Comparison of ENCODE assay signal across 18 mouse cellular contexts in the genomic region with DNA sequence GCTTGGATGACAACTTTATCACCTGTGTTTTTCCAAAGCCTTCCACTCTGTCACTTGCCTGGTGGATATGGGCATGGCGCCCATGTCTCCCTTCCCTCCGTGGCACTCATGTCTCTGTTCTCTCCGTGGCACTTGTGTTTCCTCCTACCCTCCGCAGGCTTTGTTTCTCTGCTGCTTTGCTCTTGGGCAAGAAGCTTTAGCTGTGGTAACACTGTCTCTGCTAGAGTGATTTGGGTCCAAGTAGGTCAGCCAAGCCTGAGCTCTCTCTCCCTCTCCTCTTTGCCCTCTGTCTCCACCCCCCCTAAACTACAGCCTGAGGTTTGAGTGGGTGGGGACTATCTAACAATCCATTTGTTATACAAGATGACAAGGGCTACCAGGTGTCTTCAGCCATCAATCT.
DNase-seq lines count a peak whose midpoint lies in the region; ATAC-seq and TF ChIP-seq lines count a peak whose summit lies in the region.
"Had no signal": no experiment of that assay in that cellular context is flagged by ENCODE, and none has a peak within 500 bp of the region (broad histone marks: within the 10 kb centered on the region; RNA-seq: fewer than 3 reads in every experiment).

No protein-coding gene starts in this region.

- peak overlapping the region; percentile 84 for H3K27ac ChIP-seq in layer of hippocampus, adult 2 months

- ATAC-seq in megakaryocyte progenitor cell, adult 5-6 weeks (replicated peaks; ENCODE audit: poor library complexity) = peak; percentile 30; the same call in 1 of the 2 replicates
- ATAC-seq: CD4-positive, CD25-positive, alpha-beta regulatory T cell, adult 4 months had no signal

- peak; percentile 36 for DNase-seq in adrenal gland, adult 2 months
- no peak for DNase-seq in adrenal gland, postnatal 36 days
- DNase-seq in layer of hippocampus, adult 2 months (ENCODE audit: low spot score in 2 of 2) = no peak
- DNase-seq in layer of hippocampus, postnatal 36 days = no peak
- DNase-seq in cerebellum, adult 9-11 months = peak; percentile 59
- DNase-seq in right cerebral cortex, adult 18-20 months = no peak
- no peak for DNase-seq in heart, adult 18-20 months
- DNase-seq: adrenal gland, adult 8-10 months; embryo, embryonic 11 days; gastrocnemius, postnatal 25 days; heart, postnatal 14 days; kidney, adult 11 months; kidney, postnatal 36 days; lung, adult 18-20 months; lung, postnatal 36 days had no signal

- no peak overlapping the region for H3K4me3 ChIP-seq in layer of hippocampus, adult 2 months
- H3K4me3 ChIP-seq: hindbrain, embryonic 15.5 days had no signal

- TF ChIP-seq CTCF in layer of hippocampus, adult 2 months (conservative IDR thresholded peaks at IDR 0.05) = no peak

Comparison
In these comparisons a context has a peak if more than half of its experiments do, and no peak if none do; other contexts are left out.
1. DNase-seq: peak in adrenal gland, adult 2 months (single experiment) and cerebellum, adult 9-11 months (single experiment); none in adrenal gland, postnatal 36 days (0 of 2), layer of hippocampus, adult 2 months (0 of 2), layer of hippocampus, postnatal 36 days (0 of 2), right cerebral cortex, adult 18-20 months (single experiment) and heart, adult 18-20 months (0 of 2).